Mouse (Mus musculus) frontal cortex, postnatal 14 days (tissue): ENCODE results near the gene Cdkl3.

Experiments
- DNase-seq, 2 experiments: peaks; one replicate each; pipeline ENCODE4 v3.0.0; 2022; ENCODE audit warnings: low spot score in 2 of 2

The Cdkl3 gene

DNA sequence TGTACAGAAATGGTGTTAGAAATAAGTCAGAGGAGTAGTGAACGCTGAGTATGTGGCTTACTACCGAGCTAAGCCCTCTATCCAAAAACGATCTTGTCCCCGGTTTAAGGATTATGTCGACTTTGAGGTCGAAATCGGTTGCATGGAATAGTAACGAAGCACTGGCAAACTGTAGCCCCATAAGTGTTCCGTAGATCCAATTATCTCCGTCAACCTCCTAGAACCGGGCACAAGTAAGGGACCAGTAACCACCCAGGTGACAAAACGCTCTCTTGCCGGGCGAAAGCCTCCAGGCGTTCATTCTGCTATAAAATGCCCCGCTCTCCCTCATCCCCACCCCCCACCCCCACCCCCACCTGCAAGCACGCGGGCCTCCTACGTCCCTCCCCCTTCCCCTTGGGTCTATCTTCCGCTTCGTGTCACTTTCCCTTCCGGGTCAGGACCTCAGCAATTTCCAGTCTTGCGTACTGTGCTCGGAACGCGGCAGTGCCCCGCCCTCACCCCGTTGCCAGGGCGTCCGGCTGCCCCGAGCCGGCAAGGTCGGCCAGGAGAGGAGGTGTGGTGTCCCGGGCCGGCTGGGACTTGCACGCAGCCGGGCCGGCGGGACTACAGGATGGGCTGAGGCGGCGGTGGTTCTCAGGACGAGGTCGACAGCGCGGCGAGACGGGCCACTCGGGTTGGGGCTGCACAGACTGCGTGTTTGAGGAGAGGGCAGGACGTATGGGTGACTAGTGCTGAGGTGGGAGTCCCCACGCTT, at the start of gene Cdkl3:
Cdkl3 (plus strand) TSS at position 450 of the 757 bp plus-strand sequence.
- peak; percentile 81 to 82 for DNase-seq

- DNase-seq, result no peak
Measured at GRCm38 (mm10) chr11:51956112-51956511, 47.9 kb upstream of the Cdkl3 start.

DNA sequence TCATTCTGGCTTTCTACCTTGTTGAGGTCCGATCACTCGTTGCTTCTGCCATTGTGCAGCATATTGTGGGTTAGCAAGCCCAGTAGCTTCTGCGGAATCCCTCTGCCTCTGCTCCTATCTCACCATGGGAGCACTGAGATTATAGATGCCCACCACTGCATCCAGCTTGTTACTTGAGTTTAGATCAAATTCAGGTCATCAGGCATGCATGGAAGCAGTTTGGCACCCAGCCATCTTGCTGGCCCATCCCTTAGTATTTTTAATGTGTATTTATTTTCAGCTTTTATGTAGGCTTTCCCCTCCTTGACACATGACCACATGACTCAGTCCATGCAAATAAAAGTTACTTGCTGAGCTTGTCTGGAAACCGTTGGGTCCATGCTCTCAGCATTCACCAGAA, 46.3 kb upstream of the Cdkl3 start:
- DNase-seq, result no peak

GRCm38 (mm10) chr11:51959511-51959910, 44.5 kb upstream of the Cdkl3 start:
- DNase-seq, result no peak

DNA sequence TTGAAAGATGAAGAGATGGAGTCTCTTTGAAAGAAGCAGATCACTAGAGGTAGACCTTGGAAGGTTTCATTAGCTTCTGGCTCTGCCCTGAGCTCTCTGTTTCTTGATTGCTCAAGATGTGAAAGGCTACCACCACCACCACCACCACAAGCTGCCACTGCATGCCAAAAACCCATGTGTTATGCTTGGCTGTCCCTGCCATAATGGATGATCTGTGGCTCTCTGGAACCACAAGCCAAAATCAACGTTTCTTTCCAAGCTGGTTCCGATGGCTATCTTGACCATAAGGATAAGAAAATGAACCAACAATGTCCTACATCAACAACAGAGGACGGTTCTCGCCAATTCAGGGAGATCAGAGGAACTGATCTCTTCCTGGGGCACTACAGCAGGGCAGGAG, 44.0 kb upstream of the Cdkl3 start:
- no peak for DNase-seq

DNA sequence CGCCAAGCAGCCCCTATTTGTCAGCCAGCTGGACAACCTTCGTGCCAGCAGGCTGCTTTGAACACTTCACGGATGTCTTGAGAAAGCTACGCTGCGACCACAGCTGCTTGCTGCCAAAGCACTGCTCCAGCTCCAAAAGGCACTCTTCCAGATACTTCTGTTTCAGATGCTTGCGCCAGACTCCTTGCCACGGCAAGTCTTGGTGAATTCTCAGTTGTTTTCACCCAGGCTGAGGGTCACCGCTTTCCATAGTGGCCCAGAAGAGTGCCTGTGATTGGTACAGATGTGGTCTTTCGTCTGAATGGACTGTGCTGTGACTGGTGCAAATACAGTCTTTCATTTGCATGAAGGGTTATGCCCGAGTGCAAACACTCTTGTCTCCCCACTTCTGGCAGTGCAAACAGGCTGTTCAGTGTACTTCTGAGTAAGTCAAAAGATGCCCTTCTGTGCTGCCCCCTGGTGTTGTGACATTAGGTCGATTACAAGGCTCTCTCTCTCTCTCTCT, 43.0 kb upstream of the Cdkl3 start:
- DNase-seq, result peak; percentile 19 to 38

- DNase-seq, result no peak
Measured at GRCm38 (mm10) chr11:51961761-51962160, 42.3 kb upstream of the Cdkl3 start.

DNA sequence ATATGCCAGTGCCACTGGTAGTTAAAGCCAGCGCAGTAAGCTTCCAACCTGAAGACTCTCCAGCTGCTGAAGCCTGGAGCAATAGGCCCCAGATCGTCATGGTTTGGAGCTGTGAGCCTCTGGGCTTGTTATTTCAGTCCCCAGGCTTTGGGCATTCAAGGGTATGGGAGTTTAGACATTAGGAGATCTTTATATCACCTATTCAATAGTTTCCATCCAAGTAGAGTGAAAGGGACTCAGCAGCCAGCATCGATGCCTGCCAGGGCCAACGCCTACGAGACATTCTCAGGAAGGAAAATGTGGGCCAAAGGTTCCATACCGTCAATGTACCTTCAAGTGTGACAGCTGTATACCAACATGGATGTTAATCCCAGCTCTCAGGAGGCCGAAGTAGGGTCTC, 41.7 kb upstream of the Cdkl3 start:
- no peak for DNase-seq

DNA sequence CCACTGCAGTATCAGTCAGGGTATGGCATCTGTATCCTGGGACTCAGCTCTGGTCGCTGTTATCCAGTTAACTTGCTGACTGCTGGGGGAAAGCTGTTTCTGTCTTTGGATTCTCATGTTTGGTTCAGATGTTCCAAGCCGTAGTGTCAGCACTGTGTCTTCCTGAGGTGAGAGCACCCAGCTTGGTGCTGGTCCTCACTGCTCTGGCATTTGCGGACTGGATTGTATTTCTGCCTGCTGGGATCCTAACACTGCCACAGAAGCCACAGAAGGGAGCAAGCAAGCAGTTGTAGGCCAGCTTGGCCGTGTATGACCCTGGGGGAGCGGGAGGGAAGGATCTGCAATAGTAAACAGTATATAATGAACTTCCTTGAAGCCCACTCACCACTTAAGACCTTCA, 37.4 kb upstream of the Cdkl3 start:
- no peak for DNase-seq

GRCm38 (mm10) chr11:51967443-51968401, 36.3 kb upstream of the Cdkl3 start, which contains the start of gene Cdkn2aipnl:
TSS of gene Cdkn2aipnl (plus strand) at chr11:51967661.
- DNase-seq, result peak; percentile 82 to 91

GRCm38 (mm10) chr11:51968896-51969295, 35.1 kb upstream of the Cdkl3 start:
- DNase-seq, result no peak

DNA sequence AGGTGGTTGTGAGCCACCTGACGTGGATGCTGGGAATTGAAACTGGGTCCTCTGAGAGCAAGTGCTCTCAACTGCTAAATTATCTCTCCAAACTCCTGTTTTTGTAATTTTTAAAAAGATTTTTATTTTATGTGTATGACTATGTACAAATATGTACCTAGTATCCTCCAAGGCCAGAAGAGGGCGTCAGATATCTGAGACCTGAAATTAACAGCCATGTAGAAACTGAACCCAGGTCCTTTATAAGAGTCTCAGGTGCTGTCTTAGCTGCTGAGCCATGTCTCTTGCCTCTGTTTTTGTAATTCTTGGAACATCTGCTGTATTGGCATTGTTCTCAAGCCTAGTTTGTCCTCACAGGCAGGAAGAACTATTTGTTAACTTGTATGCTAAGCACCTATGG, 34.5 kb upstream of the Cdkl3 start:
- DNase-seq, result no peak

GRCm38 (mm10) chr11:51971644-51972043, 32.4 kb upstream of the Cdkl3 start:
- DNase-seq, result no peak

DNA sequence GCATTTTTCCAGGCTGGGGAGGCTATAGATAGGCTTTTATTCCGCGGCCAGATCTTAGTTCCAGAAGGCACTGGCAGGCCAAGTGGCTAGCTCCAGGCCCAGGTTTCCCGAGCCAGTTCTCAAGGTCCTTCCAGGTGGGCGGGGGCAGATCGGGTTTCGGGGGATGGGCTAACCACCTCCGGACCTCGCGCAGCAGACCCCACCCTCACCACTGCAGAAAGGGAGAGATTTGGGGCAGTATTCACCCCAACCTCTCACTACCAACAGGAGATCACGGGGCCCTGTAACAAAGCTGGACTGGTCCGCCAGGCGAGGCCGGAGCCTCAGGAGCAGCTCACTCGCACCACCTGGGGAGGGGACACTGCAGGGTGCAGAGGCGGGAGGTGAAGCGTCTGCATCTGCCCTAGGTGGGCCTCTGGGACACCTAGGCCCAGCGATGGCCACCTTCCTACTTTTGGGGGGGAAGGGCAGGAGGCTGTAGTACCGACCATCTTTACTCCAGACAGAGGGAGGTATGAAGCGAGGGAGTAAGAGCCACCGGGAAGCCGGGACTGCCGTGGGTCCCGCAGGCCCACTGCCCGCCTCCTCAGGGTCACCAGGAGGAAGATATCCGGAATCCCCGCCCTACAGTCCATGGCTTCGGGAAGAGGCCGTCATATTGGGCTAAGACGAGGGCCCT, 4.3 kb upstream of the Cdkl3 start:
- peak in 1 of 2 experiments; percentile 15 for DNase-seq

DNA sequence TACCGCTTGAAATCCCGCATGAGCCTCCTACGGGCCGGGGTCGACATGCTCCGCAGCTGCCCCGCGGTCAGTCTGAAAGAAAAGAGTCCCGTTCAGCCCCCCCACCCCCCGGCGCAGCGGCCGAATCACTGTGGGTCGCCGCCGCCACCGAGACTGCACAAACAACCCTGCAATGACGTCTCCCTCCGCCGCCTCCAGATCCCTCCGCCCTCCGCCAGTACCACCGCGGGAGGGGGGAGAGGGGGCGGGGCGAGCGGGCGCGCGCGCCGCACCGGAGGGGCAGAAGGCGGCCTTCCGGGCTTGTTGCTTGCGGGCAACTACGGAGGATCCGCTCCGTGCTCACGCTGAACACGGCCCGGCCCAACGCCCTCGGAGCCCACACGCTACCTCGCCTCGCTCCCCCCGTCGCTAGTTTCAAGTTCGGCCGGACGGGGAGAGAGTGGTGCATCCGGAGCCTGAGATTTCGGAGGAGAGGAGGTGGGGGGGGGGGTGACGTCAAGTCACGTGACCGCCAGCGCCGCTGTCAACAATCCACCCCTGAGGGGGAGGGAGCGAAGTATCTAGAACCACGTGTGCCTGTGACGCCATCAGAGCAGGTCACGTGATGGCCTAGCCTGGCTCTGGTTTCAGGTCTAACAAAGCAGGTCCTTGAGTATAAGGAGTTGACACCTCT, 3.6 kb upstream of the Cdkl3 start, which contains the start of gene Ube2b:
Ube2b (minus strand) TSS at position 473 of the 673 bp plus-strand sequence.
- DNase-seq, result peak; percentile 91 to 94

DNA sequence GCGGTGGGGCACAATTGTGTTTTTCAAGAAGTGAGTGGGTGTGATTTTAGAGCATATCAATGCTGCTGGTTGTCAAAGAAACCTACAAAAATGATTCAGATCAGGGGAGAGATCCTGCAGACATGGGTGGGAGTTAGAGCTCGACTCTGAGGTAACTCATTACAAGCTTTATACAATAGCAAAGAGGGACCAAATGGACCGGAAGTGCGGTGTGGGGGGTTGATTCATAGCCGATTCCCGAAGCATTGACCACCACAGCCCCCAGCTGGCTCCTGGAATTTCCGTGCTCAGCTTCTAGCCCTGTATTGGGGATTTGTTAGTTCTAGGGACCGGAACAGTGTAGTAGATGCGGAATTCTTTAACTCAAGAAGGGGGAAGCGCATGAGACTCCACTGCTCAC, 2.7 kb upstream of the Cdkl3 start:
- peak in 1 of 2 experiments; percentile 23 for DNase-seq

- no peak for DNase-seq
Measured at GRCm38 (mm10) chr11:52001861-52002260, 2.2 kb upstream of the Cdkl3 start.

DNA sequence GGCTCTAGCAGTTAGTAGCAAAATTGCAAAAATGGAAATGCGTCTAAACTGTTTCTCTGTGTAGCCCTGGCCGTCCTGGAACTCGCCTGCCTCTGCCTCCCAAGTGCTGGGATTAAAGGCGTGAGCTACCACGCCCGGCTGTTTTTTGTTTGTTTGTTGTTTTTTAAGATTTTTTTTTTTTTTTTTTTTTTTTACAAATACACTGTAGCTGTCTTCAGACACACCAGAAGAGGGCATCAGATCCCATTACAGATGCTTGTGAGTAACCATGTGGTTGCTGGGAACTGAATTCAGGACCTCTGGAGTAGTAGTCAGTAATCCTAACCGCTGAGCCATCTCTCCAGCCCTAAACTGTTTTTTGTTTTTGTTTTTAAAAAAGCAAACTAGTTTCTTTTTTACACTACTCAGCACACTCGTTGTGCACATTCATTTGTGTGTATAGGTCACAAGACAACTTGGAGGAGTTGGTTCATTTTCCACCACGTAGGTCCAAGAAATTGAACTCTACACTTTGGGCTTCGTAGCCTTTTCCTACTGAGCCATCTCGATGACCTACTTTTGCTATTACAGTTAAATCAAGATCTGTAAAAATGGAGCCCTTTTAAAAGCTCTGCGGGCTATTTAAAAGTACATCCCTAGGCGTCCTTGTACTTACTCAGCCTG, 1.0 kb upstream of the Cdkl3 start:
- no peak for DNase-seq

- no peak for DNase-seq
Measured at GRCm38 (mm10) chr11:52003505-52003771, 583 bp upstream of the Cdkl3 start.

DNA sequence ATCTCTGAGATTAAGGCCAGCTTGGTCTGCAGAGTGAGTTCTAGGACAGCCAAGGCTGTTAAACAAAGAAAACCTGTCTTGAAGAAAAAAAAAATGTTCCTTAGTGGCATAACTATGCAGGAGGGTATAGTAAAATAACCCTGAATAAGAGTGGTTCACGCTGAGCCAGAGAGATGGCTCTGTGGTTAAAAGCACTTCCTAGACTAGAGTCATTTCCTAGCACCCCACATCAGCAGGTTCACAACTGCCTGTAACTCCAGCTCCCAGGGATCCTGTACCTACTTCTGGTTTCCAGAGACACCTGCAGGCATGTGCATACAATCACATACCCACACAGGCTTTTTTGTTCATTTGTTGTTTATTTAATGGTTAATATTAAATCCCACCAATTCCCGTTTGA, 1.6 kb downstream of the Cdkl3 start:
- DNase-seq, result no peak

DNA sequence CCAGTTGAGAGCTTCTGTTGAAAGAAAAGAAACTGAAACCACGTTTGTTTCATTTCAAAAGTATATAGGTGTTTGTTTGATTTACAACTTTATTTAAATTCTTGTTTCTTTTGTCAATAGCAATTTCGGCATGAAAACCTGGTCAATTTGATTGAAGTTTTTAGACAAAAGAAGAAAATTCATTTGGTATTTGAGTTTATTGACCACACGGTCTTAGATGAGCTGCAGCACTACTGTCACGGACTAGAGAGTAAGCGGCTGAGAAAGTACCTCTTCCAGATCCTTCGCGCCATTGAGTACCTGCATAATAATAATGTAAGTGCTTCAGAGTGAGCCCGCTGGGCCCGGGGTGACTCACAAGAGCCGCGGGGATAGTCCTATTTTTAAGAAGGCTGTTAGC, 7.0 kb downstream of the Cdkl3 start:
- no peak for DNase-seq
